Mouse (Mus musculus): Measurements from ENCODE around the gene Fam163b.

- TF ChIP-seq POLR2A (IDR thresholded peaks at IDR 0.05; ENCODE audit: borderline replicate concordance, control insufficient read depth, low read depth, low read length) (no peak), CTCF (IDR thresholded peaks at IDR 0.05; ENCODE audit: control insufficient read depth, insufficient read depth, low read length) (no peak)
Measured at GRCm38 (mm10) chr2:27166999-27167398, 24.7 kb upstream of the Fam163b start.

All from bone marrow, adult 2 months (tissue).